Mouse (Mus musculus) stomach, postnatal 0 days (tissue): ENCODE data around the gene Cpne4.

Experiments
- CTCF ChIP-seq: IDR thresholded peaks from 2 replicates; pipeline ENCODE4 v1.5.1; 2016; ENCODE audit warnings: antibody characterized with exemption, low read depth, mild to moderate bottlenecking, moderate library complexity
- EP300 ChIP-seq: optimal IDR thresholded peaks from 2 replicates; pipeline ENCODE3; 2016; ENCODE audit warnings: antibody characterized with exemption

- no peak for TF ChIP-seq EP300
- TF ChIP-seq CTCF, result no peak
Observed at GRCm38 (mm10) chr9:104612523-104612922, 65.4 kb downstream of the Cpne4 start.
